Mouse (Mus musculus) embryonic facial prominence, embryonic 14.5 days (tissue): ENCODE measurements around the gene Ring1. TPM values are rescaled to one million over a fixed set of nuclear protein-coding genes. Genes with fewer than 3 reads are reported as not detected.
A peak's percentile ranks its signal among the peaks of the same experiment; 100 is the strongest.

Source experiments
- ATAC-seq: fragments of 200-750 bp; cut with Nextera tagmentation; 2 replicates; pipeline ENCODE4 v1.8.0; 2017; ENCODE audit warnings: low read depth, moderate number of reproducible peaks, moderate TSS enrichment
- DNase-seq: peaks from one replicate; pipeline ENCODE4 v3.0.0-alpha.2; 2015; ENCODE audit warnings: low spot score
- H3K27ac ChIP-seq: fragments of 300-500 bp; sonication (generic); replicated peaks from 2 replicates; pipeline ENCODE4 v1.5.1; 2014; ENCODE audit warnings: low read depth, mild to moderate bottlenecking, low read length, moderate library complexity
- H3K27me3 ChIP-seq: fragments of 300-500 bp; sonication (generic); replicated peaks from 2 replicates; pipeline ENCODE4 v1.6.1; 2014; ENCODE audit warnings: low read length; ENCODE audit not compliant: control insufficient read depth, insufficient read depth
- H3K36me3 ChIP-seq: fragments of 300-500 bp; sonication (generic); 2 replicates; pipeline ENCODE4 v1.6.1; 2014; ENCODE audit warnings: low read length, mixed read lengths; ENCODE audit not compliant: control insufficient read depth, insufficient read depth
- H3K4me1 ChIP-seq: fragments of 300-500 bp; sonication (generic); 2 replicates; pipeline ENCODE4 v1.6.1; 2014; ENCODE audit warnings: antibody characterized with exemption, low read length; ENCODE audit not compliant: control insufficient read depth, insufficient read depth
- H3K4me2 ChIP-seq: fragments of 300-500 bp; sonication (generic); 2 replicates; pipeline ENCODE4 v1.6.1; 2014; ENCODE audit warnings: low read depth, mild to moderate bottlenecking, low read length, moderate library complexity, mixed read lengths
- H3K4me3 ChIP-seq: fragments of 300-500 bp; sonication (generic); 2 replicates; pipeline ENCODE4 v1.5.1; 2014; ENCODE audit warnings: low read depth, mild to moderate bottlenecking, low read length
- H3K9ac ChIP-seq: fragments of 300-500 bp; sonication (generic); 2 replicates; pipeline ENCODE4 v1.6.1; 2014; ENCODE audit warnings: low read depth, mild to moderate bottlenecking, low read length, moderate library complexity, mixed read lengths
- H3K9me3 ChIP-seq: fragments of 300-500 bp; sonication (generic); 2 replicates; pipeline ENCODE4 v1.6.1; 2016; ENCODE audit warnings: low read length; ENCODE audit not compliant: control insufficient read depth
- WGBS: fragments of 180-500 bp; shearing (Covaris S2); extraction: QIAGEN DNeasy Blood & Tissue Kit; methylation state at CpG from one replicate; pipeline ENCODE4 v1.1.7; 2014; 5-methylcytosine and 5-hydroxymethylcytosine counted together
- microRNA counts: library from miRNA; unstranded; fragments of <30 nt; microRNA quantifications from one replicate; lab custom pipeline; 2017
- microRNA-seq: library from miRNA; unstranded; fragments of <30 nt; microRNA quantifications from one replicate; pipeline ENCODE4, GENCODE M21; 2016; ENCODE audit warnings: borderline number of aligned reads
- polyA plus RNA-seq: library from polyadenylated mRNA; unstranded; fragments of >200 nt; fragmentation: Nextera tagmentation; extraction: Ambion mirVana; gene quantifications from 2 replicates; pipeline ENCODE4 v1.2.1, GENCODE M21; 2014

Gene Ring1
- polyA plus RNA-seq, 1 experiment from 2014 or later: 6.0 TPM

DNA sequence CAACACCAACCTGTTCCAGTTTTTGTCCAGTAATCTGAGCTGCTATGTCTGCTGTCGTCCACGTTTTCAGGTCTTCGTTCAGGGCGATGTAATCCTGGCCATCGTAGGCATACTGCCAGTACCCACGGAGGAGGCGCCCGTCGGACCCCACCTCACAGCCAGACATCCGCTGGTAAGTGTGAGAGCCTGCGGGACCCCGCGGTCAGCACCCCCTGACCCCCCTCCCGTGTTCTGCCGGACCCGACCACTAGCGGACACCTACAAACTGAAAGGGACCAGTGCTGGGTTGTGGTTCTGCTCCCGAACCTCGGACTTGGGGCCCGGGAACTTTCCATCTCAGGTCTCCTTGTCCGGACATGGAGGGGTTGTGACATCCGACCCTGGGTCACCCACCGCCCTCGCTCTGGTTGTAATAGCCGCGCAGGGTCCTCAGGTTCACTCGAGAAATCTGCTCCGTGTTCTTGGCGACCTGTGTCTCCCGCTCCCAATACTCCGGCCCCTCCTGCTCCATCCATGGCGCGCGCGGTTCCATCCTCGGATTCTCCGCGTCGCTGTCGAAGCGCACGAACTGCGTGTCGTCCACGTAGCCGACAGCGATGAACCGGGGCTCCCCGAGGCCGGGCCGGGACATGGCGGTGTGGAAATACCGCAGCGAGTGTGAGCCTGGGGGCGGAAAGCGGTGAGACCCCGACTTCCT, 46.5 kb downstream of the Ring1 start:
- DNase-seq: no peak

DNA sequence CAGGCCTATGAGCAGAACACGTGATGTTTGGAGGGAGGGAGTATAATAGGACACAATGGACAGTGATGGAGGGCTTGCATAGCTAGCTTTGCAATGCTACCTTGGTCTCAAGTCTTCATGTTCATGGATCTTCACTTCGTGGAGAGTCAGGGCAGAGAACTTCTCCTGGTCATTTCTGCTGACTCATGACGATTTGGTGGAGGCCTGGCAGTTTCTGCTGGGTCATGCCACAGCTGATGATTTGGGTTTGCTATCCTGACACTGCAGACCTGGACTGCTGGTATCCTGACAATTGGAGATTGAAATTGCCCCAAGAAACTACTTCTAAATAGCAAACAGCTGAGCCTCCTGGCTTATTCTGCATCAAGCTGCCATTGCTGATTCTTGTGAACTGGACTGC, 50.9 kb downstream of the Ring1 start:
- no peak for ATAC-seq
- H3K27me3 ChIP-seq: peaks cover 30% of the 10 kb centered on the region
- WGBS: 58% methylated on average over 3 of the region's 3 CpGs

More for the DNA sequence above, 46.5 kb downstream of the Ring1 start:
- Histone ChIP-seq H3K9me3 (no peaks in the 10 kb centered on the region), H3K4me1 (peaks cover 6% of the 10 kb centered on the region), H3K4me2 (peak overlapping the region; percentile 54), H3K9ac (peak overlapping the region; percentile 41), H3K4me3 (peak overlapping the region; percentile 33), H3K27me3 (peaks cover 50% of the 10 kb centered on the region), H3K36me3 (no peaks in the 10 kb centered on the region), H3K27ac (no peak overlapping the region)
- WGBS: 3% methylated on average over 54 of the region's 57 CpGs
- ATAC-seq: no peak

DNA sequence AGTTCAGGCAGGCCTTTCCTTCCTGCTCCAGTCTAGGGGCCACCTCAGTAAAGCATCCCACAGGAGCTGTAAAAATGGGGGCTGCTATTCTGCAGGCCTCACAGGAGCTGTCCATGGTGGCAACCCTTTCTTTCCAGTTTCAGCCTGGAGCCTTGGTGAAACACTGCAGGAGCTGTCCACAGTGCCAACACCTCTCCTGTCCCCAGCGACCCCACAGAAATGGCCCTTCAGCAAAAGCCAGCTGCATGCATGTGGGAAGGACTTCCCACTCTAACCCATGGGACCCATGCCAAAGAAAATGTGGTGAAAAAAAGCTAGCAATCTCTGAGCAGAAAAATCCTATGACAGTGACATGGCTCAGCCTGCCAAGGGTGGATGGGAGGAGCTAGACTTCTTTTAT, 51.8 kb downstream of the Ring1 start:
- Histone ChIP-seq H3K9me3 (no peaks in the 10 kb centered on the region; the same call in 1 of the 2 replicates), H3K9ac (no peak overlapping the region), H3K27ac (no peak overlapping the region), H3K27me3 (peaks cover 22% of the 10 kb centered on the region), H3K4me2 (no peak overlapping the region), H3K36me3 (no peaks in the 10 kb centered on the region), H3K4me3 (no peak overlapping the region), H3K4me1 (no peaks in the 10 kb centered on the region)
- DNase-seq: peak; percentile 71
- WGBS: 5% methylated on average over 1 of the region's 1 CpGs
- no peak for ATAC-seq

More for the DNA sequence above, 50.9 kb downstream of the Ring1 start:
- H3K4me1 ChIP-seq: no peaks in the 10 kb centered on the region
- H3K36me3 ChIP-seq: no peaks in the 10 kb centered on the region
- no peak for DNase-seq
- no peak overlapping the region for H3K9ac ChIP-seq
- H3K4me3 ChIP-seq: no peak overlapping the region
- no peak overlapping the region for H3K4me2 ChIP-seq
- H3K9me3 ChIP-seq: no peaks in the 10 kb centered on the region; the same call in 1 of the 2 replicates
- no peak overlapping the region for H3K27ac ChIP-seq

MicroRNAs within 50 kb of the gene (microRNA counts, 519-probe panel; counts per million panel counts)
- 19.3 counts per million for microRNA mmu-miR-219 (lab: Ali Mortazavi, UCI)

Small RNAs within 50 kb of the gene (microRNA-seq; reads per million reads assigned to microRNA genes)
- gene Mir219a-1 (not detected), gene Mir219c (not detected)

Other genes with a start within 250 kb of the Ring1 start
- gene Angptl4, start 242.8 kb downstream of the Ring1 start, polyA plus RNA-seq: 35.7 and 52.1 TPM in 2 replicates
- gene Kank3, start 214.2 kb downstream of the Ring1 start, polyA plus RNA-seq: 38.7 and 39.4 TPM in 2 replicates
- gene Rps28, start 200.1 kb downstream of the Ring1 start, polyA plus RNA-seq: 1,198 and 1,307 TPM in 2 replicates
- 479 and 488 TPM in 2 replicates for gene Ndufa7, start 200.1 kb downstream of the Ring1 start, polyA plus RNA-seq
- gene Cd320, start 181.6 kb downstream of the Ring1 start, polyA plus RNA-seq: 60.5 and 62.3 TPM in 2 replicates
- not detected in 2 replicates for gene Gm7029, start 150.8 kb downstream of the Ring1 start, polyA plus RNA-seq
- gene Kifc1, start 134.0 kb downstream of the Ring1 start, polyA plus RNA-seq: 5.9 and 7.0 TPM in 2 replicates
- gene Platr17, start 119.5 kb downstream of the Ring1 start, polyA plus RNA-seq: not detected in 2 replicates
- 34.8 and 38.2 TPM in 2 replicates for gene Daxx, start 115.3 kb downstream of the Ring1 start, polyA plus RNA-seq
- 31.9 and 32.0 TPM in 2 replicates for gene Tapbp, start 108.8 kb downstream of the Ring1 start, polyA plus RNA-seq
- 8.9 and 11.6 TPM in 2 replicates for gene Zbtb22, start 108.8 kb downstream of the Ring1 start, polyA plus RNA-seq
- gene Rgl2, start 95.1 kb downstream of the Ring1 start, polyA plus RNA-seq: 34.5 and 43.4 TPM in 2 replicates
- gene Pfdn6, start 84.3 kb downstream of the Ring1 start, polyA plus RNA-seq: 122 and 124 TPM in 2 replicates
- gene Wdr46, start 84.0 kb downstream of the Ring1 start, polyA plus RNA-seq: 15.4 and 20.2 TPM in 2 replicates
- 4.4 and 5.7 TPM in 2 replicates for gene B3galt4, start 73.2 kb downstream of the Ring1 start, polyA plus RNA-seq
- 38.6 and 41.6 TPM in 2 replicates for gene Vps52, start 68.9 kb downstream of the Ring1 start, polyA plus RNA-seq
- gene Rps18, start 68.7 kb downstream of the Ring1 start, polyA plus RNA-seq: 2,078 and 2,095 TPM in 2 replicates
- gene H2-K1, start 24.3 kb downstream of the Ring1 start, polyA plus RNA-seq: 20.8 and 30.8 TPM in 2 replicates
- 41.3 and 46.1 TPM in 2 replicates for gene H2-Ke6, start 3.4 kb upstream of the Ring1 start, polyA plus RNA-seq
- gene Slc39a7, start 7.0 kb upstream of the Ring1 start, polyA plus RNA-seq: 118 and 125 TPM in 2 replicates
- gene Rxrb, start 7.1 kb upstream of the Ring1 start, polyA plus RNA-seq: 26.0 and 29.2 TPM in 2 replicates
- 53.9 and 64.3 TPM in 2 replicates for gene Col11a2, start 14.8 kb upstream of the Ring1 start, polyA plus RNA-seq
- 0.36 and 0.76 TPM in 2 replicates for gene H2-Oa, start 67.7 kb upstream of the Ring1 start, polyA plus RNA-seq
- 13.6 and 14.9 TPM in 2 replicates for gene H2-DMa, start 94.9 kb upstream of the Ring1 start, polyA plus RNA-seq
- gene Brd2, start 98.0 kb upstream of the Ring1 start, polyA plus RNA-seq: 103 and 105 TPM in 2 replicates
- gene H2-DMb2, start 118.6 kb upstream of the Ring1 start, polyA plus RNA-seq: 0.22 and 0.39 TPM in 2 replicates
- gene H2-DMb1, start 128.4 kb upstream of the Ring1 start, polyA plus RNA-seq: 2.8 and 4.3 TPM in 2 replicates
- 5.1 and 7.4 TPM in 2 replicates for gene Tap1, start 162.9 kb upstream of the Ring1 start, polyA plus RNA-seq
- 2.8 and 3.8 TPM in 2 replicates for gene Psmb9, start 163.1 kb upstream of the Ring1 start, polyA plus RNA-seq
- 10.0 and 12.1 TPM in 2 replicates for gene Psmb8, start 173.0 kb upstream of the Ring1 start, polyA plus RNA-seq
- gene Tap2, start 178.8 kb upstream of the Ring1 start, polyA plus RNA-seq: 3.3 and 4.1 TPM in 2 replicates
- 0.24 TPM in 1 of 2 replicates, not detected in the other for gene H2-Ob, start 214.2 kb upstream of the Ring1 start, polyA plus RNA-seq
- 9.4 and 10.1 TPM in 2 replicates for gene H2-Ab1, start 233.0 kb upstream of the Ring1 start, polyA plus RNA-seq